Mouse (Mus musculus) testis, adult 2 months (tissue): ENCODE measurements around the gene Uap1. TPM values are rescaled to one million over a fixed set of nuclear protein-coding genes. Genes with fewer than 3 reads are reported as not detected.

Source experiments
- H3K27ac ChIP-seq: fragments of 200-500 bp; 2 replicates; pipeline ENCODE4 v1.5.1; 2012; ENCODE audit warnings: low read depth, low read length; ENCODE audit not compliant: control insufficient read depth, insufficient read depth
- H3K27me3 ChIP-seq: fragments of 200-500 bp; 2 replicates; pipeline ENCODE4 v1.6.1; 2012; ENCODE audit warnings: mild to moderate bottlenecking, low read length, moderate library complexity; ENCODE audit not compliant: control insufficient read depth, insufficient read depth
- H3K36me3 ChIP-seq: fragments of 200-500 bp; 2 replicates; pipeline ENCODE4 v1.6.1; 2012; ENCODE audit warnings: mild to moderate bottlenecking, low read length; ENCODE audit not compliant: control insufficient read depth, insufficient read depth
- H3K4me1 ChIP-seq: fragments of 200-500 bp; 2 replicates; pipeline ENCODE4 v1.6.1; 2012; ENCODE audit warnings: low read length; ENCODE audit not compliant: control insufficient read depth, insufficient read depth
- H3K4me3 ChIP-seq: fragments of 200-500 bp; 2 replicates; pipeline ENCODE4 v1.5.1; 2012; ENCODE audit warnings: low read depth, mild to moderate bottlenecking, low read length, moderate library complexity, mixed read lengths; ENCODE audit not compliant: control insufficient read depth
- CTCF ChIP-seq: fragments of 200-500 bp; IDR thresholded peaks from 2 replicates; pipeline ENCODE4 v1.5.1; 2012; ENCODE audit warnings: low read depth, mild to moderate bottlenecking, inconsistent platforms, low read length, moderate library complexity; ENCODE audit not compliant: control insufficient read depth, insufficient read depth, insufficient replicate concordance
- POLR2A ChIP-seq: fragments of 200-500 bp; IDR thresholded peaks from 2 replicates; pipeline ENCODE4 v1.6.1; 2012; ENCODE audit warnings: low read depth, mild to moderate bottlenecking, inconsistent platforms, low read length, moderate library complexity; ENCODE audit not compliant: control insufficient read depth
- polyA plus RNA-seq: library from polyadenylated mRNA; depleted of rRNA; stranded (reverse); fragments of >200 nt; gene quantifications from 2 replicates; pipeline ENCODE4 v1.2.3, GENCODE M21; 2012

Gene Uap1
- polyA plus RNA-seq, 1 experiment, result 9.6 TPM

DNA sequence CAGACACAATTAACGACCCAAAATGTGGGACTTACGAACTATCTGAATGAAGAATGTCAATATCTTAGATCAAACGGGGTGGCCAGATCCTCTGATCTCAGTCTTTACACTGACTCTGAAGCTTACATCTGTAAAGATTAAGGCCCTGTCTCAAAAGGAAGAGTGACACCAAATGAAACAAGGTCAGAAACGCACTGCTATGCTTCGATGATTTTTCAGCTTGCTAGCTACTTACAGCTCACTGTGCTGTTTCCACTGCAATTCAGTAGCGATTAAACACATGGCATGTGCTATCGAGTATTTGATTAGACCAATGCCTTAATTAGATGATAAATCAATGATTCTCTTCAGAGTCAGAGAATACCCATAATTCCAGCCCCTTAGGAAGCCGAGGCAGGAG is 20.8 kb downstream of the Uap1 start:
- Histone ChIP-seq H3K4me1 (no peaks in the 10 kb centered on the region), H3K27me3 (no peaks in the 10 kb centered on the region), H3K36me3 (no peaks in the 10 kb centered on the region), H3K4me3 (no peak overlapping the region), H3K27ac (no peak overlapping the region)
- TF ChIP-seq CTCF (no peak), POLR2A (no peak)

DNA sequence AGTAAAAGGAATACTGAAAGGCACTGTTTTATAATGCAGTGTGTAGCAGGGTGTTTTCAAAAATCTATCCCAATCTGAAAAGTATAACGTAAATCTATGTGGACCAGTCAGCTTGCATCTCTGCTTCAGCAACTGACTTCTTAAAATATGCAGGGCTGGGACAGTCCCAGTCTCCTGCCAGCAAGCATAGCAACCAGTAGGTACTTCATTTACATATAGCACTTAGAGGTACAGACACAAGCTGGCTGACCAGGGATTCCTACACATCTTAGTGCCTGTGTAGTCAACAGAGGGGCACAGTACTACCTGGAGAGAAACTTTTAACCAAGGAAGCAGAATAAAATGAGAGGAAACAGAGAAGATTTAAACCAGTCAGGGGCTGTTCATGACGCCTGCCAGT is 22.2 kb downstream of the Uap1 start:
- Histone ChIP-seq H3K36me3 (no peaks in the 10 kb centered on the region; the same call in 1 of the 2 replicates), H3K4me3 (no peak overlapping the region), H3K4me1 (no peaks in the 10 kb centered on the region), H3K27me3 (no peaks in the 10 kb centered on the region), H3K27ac (no peak overlapping the region)
- TF ChIP-seq POLR2A (no peak), CTCF (no peak)

DNA sequence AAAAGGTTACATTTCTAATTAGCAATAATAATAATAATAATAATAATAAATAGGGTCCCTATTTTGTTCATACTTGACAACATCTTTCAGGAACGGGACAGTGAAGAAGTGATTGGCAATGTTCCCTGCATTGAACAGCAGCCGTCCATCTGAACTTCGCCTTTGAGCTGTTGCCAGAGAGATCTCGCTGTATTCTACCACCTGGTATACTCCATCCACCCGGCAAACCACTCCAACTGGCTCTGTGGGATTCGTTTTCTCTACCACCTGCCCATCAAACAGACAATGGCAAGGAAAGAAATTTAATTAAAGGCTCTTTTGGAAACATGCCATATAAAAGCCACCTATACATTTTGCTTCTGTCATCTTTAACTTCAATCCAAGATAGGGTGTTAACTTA is 23.9 kb downstream of the Uap1 start:
- H3K36me3 ChIP-seq, result no peaks in the 10 kb centered on the region; the same call in 1 of the 2 replicates
- no peaks in the 10 kb centered on the region for H3K4me1 ChIP-seq
- H3K27ac ChIP-seq, result no peak overlapping the region
- H3K4me3 ChIP-seq, result no peak overlapping the region
- H3K27me3 ChIP-seq, result no peaks in the 10 kb centered on the region
- no peak for TF ChIP-seq POLR2A
- no peak for TF ChIP-seq CTCF

DNA sequence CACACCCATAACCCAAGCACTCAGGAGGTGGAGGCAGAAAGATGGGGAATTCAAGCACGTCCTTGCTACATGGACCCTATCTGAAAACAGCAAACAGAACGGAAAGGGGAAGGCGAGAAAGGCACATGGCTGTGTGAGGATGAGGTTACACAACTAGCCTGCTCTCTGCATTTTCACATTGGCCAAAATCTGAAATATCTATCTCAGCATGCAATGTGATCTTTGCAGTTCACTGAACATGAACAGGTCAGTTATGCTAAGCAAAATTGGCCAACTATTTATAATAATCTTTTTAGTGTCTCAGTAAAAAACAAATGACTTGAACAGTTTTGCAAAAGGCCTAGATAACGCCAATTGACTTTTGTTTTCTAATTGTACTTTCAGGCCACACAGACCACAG is 25.0 kb downstream of the Uap1 start:
- H3K4me3 ChIP-seq, result no peak overlapping the region
- TF ChIP-seq POLR2A (no peak), CTCF (no peak)
- H3K27me3 ChIP-seq, result no peaks in the 10 kb centered on the region
- H3K4me1 ChIP-seq, result no peaks in the 10 kb centered on the region
- no peaks in the 10 kb centered on the region; the same call in 1 of the 2 replicates for H3K36me3 ChIP-seq
- H3K27ac ChIP-seq, result no peak overlapping the region

DNA sequence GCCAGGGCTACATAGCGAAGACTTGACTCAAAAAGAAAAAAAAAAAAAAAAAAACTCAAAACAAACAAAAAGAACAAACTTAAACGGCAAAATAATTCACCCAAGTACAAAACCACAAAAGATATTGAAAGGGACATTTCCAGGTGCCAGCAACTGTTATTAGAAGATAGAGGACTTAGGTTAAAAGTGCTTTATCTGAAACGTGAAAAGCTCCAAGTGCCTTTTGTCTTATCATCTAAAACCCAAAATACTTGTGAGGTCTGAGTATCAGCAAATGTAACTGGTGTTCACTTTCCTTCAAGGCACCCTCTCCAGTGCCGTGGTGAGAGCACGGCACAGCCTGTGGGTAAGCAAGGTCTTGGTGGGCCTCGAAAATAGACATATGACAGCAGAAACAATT is 26.2 kb downstream of the Uap1 start:
- no peaks in the 10 kb centered on the region; the same call in 1 of the 2 replicates for H3K36me3 ChIP-seq
- TF ChIP-seq CTCF (no peak), POLR2A (no peak)
- no peaks in the 10 kb centered on the region for H3K27me3 ChIP-seq
- no peak overlapping the region for H3K4me3 ChIP-seq
- no peak overlapping the region for H3K27ac ChIP-seq
- peaks cover 3% of the 10 kb centered on the region for H3K4me1 ChIP-seq

DNA sequence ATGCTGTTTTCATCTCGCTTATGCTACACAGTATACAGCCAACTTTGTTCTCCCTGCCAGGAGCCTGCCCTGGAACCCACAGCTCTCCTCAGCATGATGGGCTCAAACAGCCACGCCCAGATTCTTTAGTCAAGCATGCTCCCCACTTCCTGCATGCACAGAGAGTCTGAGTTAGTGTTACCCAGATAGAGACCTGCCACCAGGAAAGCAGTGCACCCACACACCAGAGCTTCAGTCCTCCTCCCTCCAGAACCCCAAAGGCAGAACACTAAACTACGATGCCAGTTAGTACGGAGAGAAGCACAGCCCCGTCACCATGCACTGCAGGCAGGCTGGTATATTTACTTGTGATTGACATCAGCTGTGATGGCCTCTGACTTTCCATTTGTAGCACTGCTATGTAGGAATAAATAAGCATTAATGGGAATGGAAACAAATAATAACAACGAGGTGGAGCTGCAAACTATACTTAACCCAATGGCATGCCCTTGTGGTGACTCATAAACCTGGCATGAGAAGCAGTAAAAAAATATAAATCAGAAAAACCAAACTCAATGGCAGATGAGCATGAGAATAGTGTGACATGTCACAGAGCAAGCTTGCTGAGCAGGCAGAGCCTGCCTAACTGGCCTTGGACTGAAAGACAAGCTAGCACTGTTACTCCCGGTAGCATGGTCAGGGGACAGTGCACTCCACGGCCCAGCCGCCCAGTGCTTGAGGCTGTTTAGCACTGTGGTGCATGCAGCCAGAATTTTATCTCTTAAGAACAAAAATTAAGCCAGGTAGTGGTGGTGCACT is 26.9 kb downstream of the Uap1 start:
- peaks cover 3% of the 10 kb centered on the region for H3K4me1 ChIP-seq
- no peak overlapping the region for H3K27ac ChIP-seq
- TF ChIP-seq CTCF (no peak), POLR2A (no peak)
- no peaks in the 10 kb centered on the region; the same call in 1 of the 2 replicates for H3K36me3 ChIP-seq
- H3K4me3 ChIP-seq, result no peak overlapping the region
- no peaks in the 10 kb centered on the region for H3K27me3 ChIP-seq

DNA sequence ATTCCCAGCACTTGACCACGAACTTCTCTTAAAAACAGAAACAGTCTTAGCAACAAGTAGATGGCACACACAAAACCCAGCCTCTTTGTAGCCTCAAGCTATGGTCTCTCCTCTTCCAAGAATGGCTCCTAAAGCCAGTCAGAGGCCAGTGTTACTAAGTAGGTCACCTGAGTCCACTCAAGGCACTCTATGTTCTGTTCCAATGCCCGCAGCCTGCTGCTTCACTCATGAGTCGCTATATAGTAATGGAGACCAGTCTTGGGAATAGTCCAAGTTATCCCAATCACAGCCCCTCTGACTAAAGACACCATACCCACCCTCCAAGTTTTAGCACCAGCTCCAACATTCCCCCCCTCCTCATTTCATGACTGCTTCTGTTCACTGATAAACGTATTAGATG is 29.2 kb downstream of the Uap1 start:
- Histone ChIP-seq H3K4me1 (peaks cover 3% of the 10 kb centered on the region), H3K4me3 (no peak overlapping the region), H3K27ac (no peak overlapping the region), H3K36me3 (no peaks in the 10 kb centered on the region; the same call in none of the 2 replicates), H3K27me3 (no peaks in the 10 kb centered on the region)
- TF ChIP-seq CTCF (no peak), POLR2A (no peak)
